Mouse (Mus musculus) olfactory bulb, adult 2 months (tissue): Measurements from ENCODE around the gene Ostf1.

Experiments
- CTCF ChIP-seq: fragments of 200-500 bp; IDR thresholded peaks from 2 replicates; pipeline ENCODE4 v1.5.1; 2012; ENCODE audit warnings: low read depth, mild to moderate bottlenecking, low read length, moderate library complexity; ENCODE audit not compliant: insufficient read depth
- POLR2A ChIP-seq: fragments of 200-500 bp; IDR thresholded peaks from 2 replicates; pipeline ENCODE4 v1.6.1; 2012; ENCODE audit warnings: mild to moderate bottlenecking, low read depth, low read length, moderate library complexity; ENCODE audit not compliant: insufficient read depth

GRCm38 (mm10) chr19:18617504-18617903, 14.1 kb downstream of the Ostf1 start:
- no peak for TF ChIP-seq CTCF
- TF ChIP-seq POLR2A = no peak
